Mouse (Mus musculus): ENCODE measurements at regions not wholly inside any gene's neighbourhood (a gene's known extent, or its start where the extent isn't known, plus 50 kb on each side); places are given as distances from the start of the nearest gene placed in this dataset.

- peaks cover 7% of the 10 kb centered on the region for H3K27me3 ChIP-seq (ENCODE audit: control insufficient read depth, insufficient read depth, low read length)
- 82% methylated on average over 10 of the region's 10 CpGs for WGBS (ENCODE audit: insufficient replicate concordance)
- no peaks in the 10 kb centered on the region for H3K9me3 ChIP-seq (replicated peaks; ENCODE audit: control insufficient read depth, low read length)
- H3K9ac ChIP-seq (ENCODE audit: low read depth, low read length): no peak overlapping the region
- H3K4me1 ChIP-seq (ENCODE audit: control insufficient read depth, insufficient read depth, low read length): no peaks in the 10 kb centered on the region
- H3K4me3 ChIP-seq (ENCODE audit: low read depth, low read length): no peak overlapping the region
- ATAC-seq (replicated peaks; ENCODE audit: insufficient number of reproducible peaks, low FRiP score, low TSS enrichment): no peak
- H3K4me2 ChIP-seq: no peak overlapping the region
- no peak overlapping the region for H3K27ac ChIP-seq (ENCODE audit: low read depth, low read length)
- no peaks in the 10 kb centered on the region for H3K36me3 ChIP-seq (ENCODE audit: control insufficient read depth, insufficient read depth, low read length)
Measured at GRCm38 (mm10) chr12:110049154-110049736, 229.6 kb upstream of the Dio3 start.

- Histone ChIP-seq H3K9ac (ENCODE audit: low read depth, low read length) (no peak overlapping the region), H3K9me3 (replicated peaks; ENCODE audit: control insufficient read depth, low read length) (no peaks in the 10 kb centered on the region), H3K27ac (ENCODE audit: low read depth, low read length) (no peak overlapping the region), H3K4me3 (ENCODE audit: low read depth, low read length) (no peak overlapping the region), H3K4me2 (no peak overlapping the region), H3K27me3 (ENCODE audit: control insufficient read depth, insufficient read depth, low read length) (no peaks in the 10 kb centered on the region), H3K4me1 (ENCODE audit: control insufficient read depth, insufficient read depth, low read length) (no peaks in the 10 kb centered on the region), H3K36me3 (ENCODE audit: control insufficient read depth, insufficient read depth, low read length) (no peaks in the 10 kb centered on the region)
- ATAC-seq (replicated peaks; ENCODE audit: insufficient number of reproducible peaks, low FRiP score, low TSS enrichment): no peak
- WGBS (ENCODE audit: insufficient replicate concordance): 71% methylated on average over 5 of the region's 5 CpGs
Measured at GRCm38 (mm10) chr12:110059321-110059720, 219.5 kb upstream of the Dio3 start.

GRCm38 (mm10) chr12:110061961-110062360 is 216.9 kb upstream of the Dio3 start:
- ATAC-seq (replicated peaks; ENCODE audit: insufficient number of reproducible peaks, low FRiP score, low TSS enrichment): no peak
- Histone ChIP-seq H3K27me3 (ENCODE audit: control insufficient read depth, insufficient read depth, low read length) (no peaks in the 10 kb centered on the region), H3K9ac (ENCODE audit: low read depth, low read length) (no peak overlapping the region), H3K4me1 (ENCODE audit: control insufficient read depth, insufficient read depth, low read length) (no peaks in the 10 kb centered on the region), H3K4me2 (no peak overlapping the region), H3K9me3 (replicated peaks; ENCODE audit: control insufficient read depth, low read length) (no peaks in the 10 kb centered on the region), H3K27ac (ENCODE audit: low read depth, low read length) (no peak overlapping the region), H3K4me3 (ENCODE audit: low read depth, low read length) (no peak overlapping the region), H3K36me3 (ENCODE audit: control insufficient read depth, insufficient read depth, low read length) (no peaks in the 10 kb centered on the region)
- 79% methylated on average over 6 of the region's 6 CpGs for WGBS (ENCODE audit: insufficient replicate concordance)

- no peaks in the 10 kb centered on the region for H3K9me3 ChIP-seq (replicated peaks; ENCODE audit: control insufficient read depth, low read length)
- H3K4me2 ChIP-seq: no peak overlapping the region
- H3K4me3 ChIP-seq (ENCODE audit: low read depth, low read length): no peak overlapping the region
- no peaks in the 10 kb centered on the region for H3K36me3 ChIP-seq (ENCODE audit: control insufficient read depth, insufficient read depth, low read length)
- no peaks in the 10 kb centered on the region for H3K4me1 ChIP-seq (ENCODE audit: control insufficient read depth, insufficient read depth, low read length)
- 56% methylated on average over 8 of the region's 8 CpGs for WGBS (ENCODE audit: insufficient replicate concordance)
- H3K27ac ChIP-seq (ENCODE audit: low read depth, low read length): no peak overlapping the region
- H3K9ac ChIP-seq (ENCODE audit: low read depth, low read length): no peak overlapping the region
- H3K27me3 ChIP-seq (ENCODE audit: control insufficient read depth, insufficient read depth, low read length): no peaks in the 10 kb centered on the region
- ATAC-seq (replicated peaks; ENCODE audit: insufficient number of reproducible peaks, low FRiP score, low TSS enrichment): no peak
Measured at GRCm38 (mm10) chr12:110063013-110063412, 215.9 kb upstream of the Dio3 start.

- no peak overlapping the region for H3K9ac ChIP-seq (ENCODE audit: low read depth, low read length)
- WGBS (ENCODE audit: insufficient replicate concordance): 61% methylated on average over 4 of the region's 4 CpGs
- no peak overlapping the region for H3K4me3 ChIP-seq (ENCODE audit: low read depth, low read length)
- no peaks in the 10 kb centered on the region for H3K36me3 ChIP-seq (ENCODE audit: control insufficient read depth, insufficient read depth, low read length)
- 0 out of 2 replicates have a peak, but pooled peaks cover 6% of the 10 kb centered on the region for H3K9me3 ChIP-seq (replicated peaks; ENCODE audit: control insufficient read depth, low read length)
- no peaks in the 10 kb centered on the region for H3K27me3 ChIP-seq (ENCODE audit: control insufficient read depth, insufficient read depth, low read length)
- no peak overlapping the region for H3K4me2 ChIP-seq
- ATAC-seq (replicated peaks; ENCODE audit: insufficient number of reproducible peaks, low FRiP score, low TSS enrichment): no peak
- H3K27ac ChIP-seq (ENCODE audit: low read depth, low read length): no peak overlapping the region
- H3K4me1 ChIP-seq (ENCODE audit: control insufficient read depth, insufficient read depth, low read length): no peaks in the 10 kb centered on the region
Measured at GRCm38 (mm10) chr12:110066361-110066885, 212.4 kb upstream of the Dio3 start.

GRCm38 (mm10) chr12:110070506-110070905 is 208.4 kb upstream of the Dio3 start:
- Histone ChIP-seq H3K9me3 (replicated peaks; ENCODE audit: control insufficient read depth, low read length) (0 out of 2 replicates have a peak, but pooled peaks cover 6% of the 10 kb centered on the region), H3K9ac (ENCODE audit: low read depth, low read length) (no peak overlapping the region), H3K27ac (ENCODE audit: low read depth, low read length) (no peak overlapping the region), H3K4me1 (ENCODE audit: control insufficient read depth, insufficient read depth, low read length) (no peaks in the 10 kb centered on the region), H3K4me3 (ENCODE audit: low read depth, low read length) (no peak overlapping the region), H3K36me3 (ENCODE audit: control insufficient read depth, insufficient read depth, low read length) (no peaks in the 10 kb centered on the region), H3K4me2 (no peak overlapping the region), H3K27me3 (ENCODE audit: control insufficient read depth, insufficient read depth, low read length) (no peaks in the 10 kb centered on the region)
- no peak for ATAC-seq (replicated peaks; ENCODE audit: insufficient number of reproducible peaks, low FRiP score, low TSS enrichment)
- 70% methylated on average over 6 of the region's 6 CpGs for WGBS (ENCODE audit: insufficient replicate concordance)

GRCm38 (mm10) chr12:110071823-110072222 is 207.0 kb upstream of the Dio3 start:
- Histone ChIP-seq H3K4me2 (no peak overlapping the region), H3K4me3 (ENCODE audit: low read depth, low read length) (no peak overlapping the region), H3K36me3 (ENCODE audit: control insufficient read depth, insufficient read depth, low read length) (no peaks in the 10 kb centered on the region), H3K4me1 (ENCODE audit: control insufficient read depth, insufficient read depth, low read length) (no peaks in the 10 kb centered on the region), H3K9me3 (replicated peaks; ENCODE audit: control insufficient read depth, low read length) (0 out of 2 replicates have a peak, but pooled peaks cover 6% of the 10 kb centered on the region), H3K27ac (ENCODE audit: low read depth, low read length) (no peak overlapping the region), H3K27me3 (ENCODE audit: control insufficient read depth, insufficient read depth, low read length) (no peaks in the 10 kb centered on the region), H3K9ac (ENCODE audit: low read depth, low read length) (no peak overlapping the region)
- 74% methylated on average over 4 of the region's 4 CpGs for WGBS (ENCODE audit: insufficient replicate concordance)
- no peak for ATAC-seq (replicated peaks; ENCODE audit: insufficient number of reproducible peaks, low FRiP score, low TSS enrichment)

GRCm38 (mm10) chr12:110074921-110075320 is 203.9 kb upstream of the Dio3 start:
- H3K27ac ChIP-seq (ENCODE audit: low read depth, low read length): no peak overlapping the region
- no peak for ATAC-seq (replicated peaks; ENCODE audit: insufficient number of reproducible peaks, low FRiP score, low TSS enrichment)
- no peak overlapping the region for H3K4me3 ChIP-seq (ENCODE audit: low read depth, low read length)
- H3K9me3 ChIP-seq (replicated peaks; ENCODE audit: control insufficient read depth, low read length): no peaks in the 10 kb centered on the region
- no peaks in the 10 kb centered on the region for H3K36me3 ChIP-seq (ENCODE audit: control insufficient read depth, insufficient read depth, low read length)
- H3K4me1 ChIP-seq (ENCODE audit: control insufficient read depth, insufficient read depth, low read length): no peaks in the 10 kb centered on the region
- H3K9ac ChIP-seq (ENCODE audit: low read depth, low read length): no peak overlapping the region
- H3K27me3 ChIP-seq (ENCODE audit: control insufficient read depth, insufficient read depth, low read length): no peaks in the 10 kb centered on the region
- H3K4me2 ChIP-seq: no peak overlapping the region
- WGBS (ENCODE audit: insufficient replicate concordance): 72% methylated on average over 8 of the region's 8 CpGs
